Mouse (Mus musculus) left cerebral cortex, adult 8-10 months (tissue): Measurements from ENCODE around the gene Hist1h2bk. TPM values are rescaled to one million over a fixed set of nuclear protein-coding genes. Genes with fewer than 3 reads are reported as not detected.

Experiments
- DNase-seq, 2 experiments: peaks; one replicate each; pipeline ENCODE4 v3.0.0; 2022; ENCODE audit warnings: low spot score in 2 of 2
- total RNA-seq, 4 experiments: library from RNA; stranded (reverse); gene quantifications; 2 replicates each; pipeline ENCODE4 v1.2.4; 2022

Gene Hist1h2bk
- total RNA-seq = 10 to 100 TPM in 3 of 4 experiments, 1 to 10 TPM in 1; 3.0 to 13.9 (median 10.7) TPM

DNA sequence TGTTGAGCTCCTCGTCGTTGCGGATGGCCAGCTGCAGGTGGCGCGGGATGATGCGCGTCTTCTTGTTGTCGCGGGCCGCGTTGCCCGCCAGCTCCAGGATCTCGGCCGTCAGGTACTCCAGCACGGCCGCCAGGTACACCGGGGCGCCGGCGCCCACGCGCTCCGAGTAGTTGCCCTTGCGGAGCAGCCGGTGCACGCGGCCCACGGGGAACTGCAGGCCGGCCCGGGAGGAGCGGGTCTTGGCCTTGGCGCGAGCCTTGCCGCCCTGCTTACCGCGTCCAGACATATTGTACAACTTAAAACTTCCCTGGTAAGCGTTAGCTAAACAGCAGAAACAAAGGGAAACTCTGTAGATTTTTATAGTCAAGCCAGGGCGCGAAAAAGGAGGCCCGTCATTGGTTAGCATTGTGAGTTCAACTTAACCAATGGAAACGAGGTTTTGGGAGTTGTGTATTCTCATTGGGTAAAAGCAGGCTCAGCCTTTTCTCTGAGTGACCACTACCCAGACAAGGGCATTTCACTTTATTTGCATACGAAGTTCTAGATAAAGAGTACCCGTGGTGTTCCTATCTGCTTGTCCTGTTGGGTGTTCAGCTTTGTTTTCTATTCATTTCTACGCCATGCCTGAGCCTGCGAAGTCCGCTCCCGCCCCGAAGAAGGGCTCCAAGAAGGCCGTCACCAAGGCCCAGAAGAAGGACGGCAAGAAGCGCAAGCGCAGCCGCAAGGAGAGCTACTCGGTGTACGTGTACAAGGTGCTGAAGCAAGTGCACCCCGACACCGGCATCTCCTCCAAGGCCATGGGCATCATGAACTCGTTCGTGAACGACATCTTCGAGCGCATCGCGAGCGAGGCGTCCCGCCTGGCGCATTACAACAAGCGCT is at the start of gene Hist1h2bk, which contains the start of gene Hist1h2ah:
Gene Hist1h2bk (plus strand): TSS at position 604 of the 882 bp plus-strand sequence.
Gene Hist1h2ah (minus strand): TSS at position 302 of the 882 bp plus-strand sequence.
- peak; percentile 64 to 86 for DNase-seq

DNA sequence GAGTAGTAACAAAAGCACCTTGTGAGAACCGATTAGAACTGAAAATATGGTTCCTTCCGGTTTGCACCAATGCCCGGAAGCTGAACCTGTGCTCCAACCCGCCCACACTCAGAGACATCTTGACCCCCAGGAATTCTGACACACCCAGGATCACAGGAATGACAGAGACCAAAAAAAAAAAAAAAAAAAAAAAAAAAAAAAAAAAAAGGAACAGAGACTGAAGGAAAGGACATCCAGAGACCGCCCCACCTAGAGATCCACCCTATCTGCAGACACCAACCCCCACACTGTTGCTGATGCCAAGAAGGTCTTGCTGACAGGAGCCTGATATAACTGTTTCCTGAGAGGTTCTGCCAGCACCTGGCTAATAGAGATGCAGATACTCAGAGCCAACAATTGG is 43.1 kb upstream of the Hist1h2bk start:
- DNase-seq = no peak

DNA sequence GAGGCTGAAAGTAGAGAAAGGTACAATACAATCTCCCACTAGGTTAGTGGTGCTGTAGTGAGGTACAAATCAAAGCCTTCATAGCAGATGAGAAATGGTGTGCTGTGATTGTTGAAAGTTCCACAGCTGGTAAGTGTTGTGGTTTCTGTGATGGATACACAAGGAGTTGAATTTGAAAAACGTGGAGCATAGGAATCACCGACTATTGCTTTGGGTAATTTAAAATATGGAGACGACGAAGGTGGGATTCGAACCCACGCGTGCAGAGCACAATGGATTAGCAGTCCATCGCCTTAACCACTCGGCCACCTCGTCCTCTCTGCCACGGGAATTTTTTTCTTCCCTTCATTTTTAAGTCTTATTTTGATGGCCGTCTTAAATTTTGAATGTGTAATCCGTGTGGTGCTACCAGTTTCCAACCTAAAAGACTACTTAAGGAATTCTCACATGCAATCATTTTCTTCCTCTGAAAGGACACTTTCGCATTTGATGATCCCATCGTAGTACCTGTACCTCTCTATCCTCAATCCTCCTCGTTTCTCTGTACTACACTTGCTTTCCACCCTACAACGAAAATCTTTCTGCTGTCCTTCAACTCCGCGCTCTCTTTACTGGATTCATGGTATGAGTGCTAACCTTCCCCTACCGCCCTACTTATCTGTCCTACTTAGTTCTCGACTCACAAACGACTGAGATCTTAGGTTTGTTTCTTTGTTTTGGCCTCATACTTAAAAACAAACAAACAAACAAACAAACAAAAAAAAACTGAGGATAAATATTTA is 41.5 kb upstream of the Hist1h2bk start:
- DNase-seq = no peak

- DNase-seq = no peak
Measured at GRCm38 (mm10) chr13:21994896-21995295, 40.8 kb upstream of the Hist1h2bk start.

DNA sequence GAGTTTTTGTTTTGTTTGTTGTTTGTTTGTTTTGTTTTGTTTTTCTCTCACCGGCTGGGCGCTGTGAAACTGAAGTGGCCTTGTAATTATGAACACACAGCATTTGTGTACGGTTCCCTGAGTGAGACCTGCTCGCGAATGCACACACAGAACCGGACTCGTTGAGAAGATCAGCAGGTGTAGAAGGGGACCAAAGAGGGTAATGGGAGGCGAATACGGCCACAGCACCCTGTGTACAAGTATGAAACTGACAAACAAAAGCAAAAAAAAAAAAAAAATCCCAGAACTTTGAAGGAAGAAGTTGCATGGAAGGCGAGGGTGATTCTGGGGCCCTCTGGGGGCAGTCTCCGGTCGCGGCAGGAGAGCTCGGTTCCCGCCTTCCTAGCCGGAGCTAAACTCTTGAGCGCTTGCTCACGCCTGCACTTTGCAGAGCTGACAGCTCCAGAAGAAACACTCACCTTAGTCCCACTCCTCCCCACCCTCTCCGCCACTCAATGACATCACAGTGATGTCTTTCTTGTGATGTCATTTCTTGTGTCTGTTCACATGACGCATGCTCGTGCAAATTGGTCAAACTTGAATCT is 40.2 kb upstream of the Hist1h2bk start:
- no peak for DNase-seq

DNA sequence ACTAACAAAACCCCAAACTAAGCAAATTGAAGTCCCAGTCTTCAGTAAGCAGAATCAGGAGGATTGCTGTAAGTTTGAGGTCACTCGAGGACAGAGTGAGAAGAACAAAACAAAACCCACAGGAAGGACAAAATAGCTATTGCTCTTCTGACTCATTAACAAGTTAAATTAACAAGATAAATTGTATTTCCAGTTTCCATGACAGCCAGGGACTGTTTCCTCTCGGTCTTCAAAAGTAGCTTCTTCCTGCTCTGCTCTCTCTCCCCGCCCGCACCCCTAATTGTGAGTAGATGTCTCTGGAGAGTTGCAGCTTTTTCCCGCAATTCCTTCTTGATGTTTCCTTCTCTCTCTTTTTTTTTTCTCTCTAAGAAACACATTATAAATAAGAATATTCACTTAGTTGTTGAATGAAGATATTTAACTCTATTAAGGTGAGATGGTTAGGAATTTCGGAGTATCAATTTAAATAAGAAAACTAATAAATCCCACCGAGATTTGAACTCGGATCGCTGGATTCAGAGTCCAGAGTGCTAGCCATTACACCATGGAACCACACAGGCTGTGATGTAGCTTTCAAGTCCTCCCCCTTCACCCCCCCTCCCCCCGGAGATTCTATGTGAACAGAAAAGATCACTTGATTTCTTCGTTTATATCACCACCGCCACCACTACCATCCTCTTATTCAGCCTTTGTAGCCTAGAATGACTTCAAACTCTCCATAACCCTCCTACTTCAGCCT is 39.4 kb upstream of the Hist1h2bk start:
- DNase-seq = no peak

DNA sequence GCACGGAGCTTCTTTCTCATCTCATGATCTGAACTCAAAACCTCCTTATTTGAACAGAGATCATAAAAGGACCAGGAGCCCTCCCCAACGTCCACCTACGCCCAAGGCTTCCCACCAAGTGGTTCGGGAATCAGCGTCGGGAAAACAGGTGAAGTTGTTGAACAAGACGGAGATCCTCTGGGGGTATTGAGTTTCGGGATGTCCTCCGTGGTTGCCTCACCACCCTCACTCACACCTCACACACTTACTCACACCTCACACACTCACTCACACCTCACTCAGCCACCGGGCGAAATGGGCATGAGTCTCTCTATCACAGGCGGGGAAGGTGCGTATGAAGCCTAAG is 38.9 kb upstream of the Hist1h2bk start:
- DNase-seq = no peak

DNA sequence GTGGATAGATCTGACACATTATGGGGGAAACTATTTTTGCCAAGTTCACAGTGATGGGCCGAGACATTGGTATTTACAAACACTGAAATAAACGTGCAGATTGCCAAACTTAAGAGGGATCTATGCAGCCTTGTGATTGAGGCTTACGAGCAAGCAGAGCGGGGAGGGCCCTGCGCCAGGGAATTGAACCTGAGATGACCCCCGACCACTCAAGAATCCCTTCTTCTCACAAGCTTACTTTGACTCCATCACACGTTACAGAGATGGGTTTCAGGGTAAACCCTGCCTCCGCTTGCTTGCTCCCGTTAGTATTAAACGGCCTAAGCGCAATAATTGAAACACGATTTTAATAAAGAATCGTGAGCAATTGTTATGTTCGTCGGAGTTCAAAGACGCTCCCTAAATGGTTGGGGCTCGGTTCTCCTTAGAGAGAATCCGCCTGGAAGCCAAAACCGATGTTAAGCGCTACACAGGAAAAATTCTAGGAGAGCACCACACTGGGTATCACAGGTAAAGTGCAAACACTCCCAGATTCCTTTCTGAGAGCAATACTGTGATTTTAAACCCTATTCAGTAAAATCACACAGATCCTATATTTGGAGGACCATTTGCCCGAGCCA is 38.4 kb upstream of the Hist1h2bk start:
- DNase-seq = no peak

- no peak for DNase-seq
Measured at GRCm38 (mm10) chr13:21997821-21998220, 37.8 kb upstream of the Hist1h2bk start.

GRCm38 (mm10) chr13:21998412-21998811 is 37.3 kb upstream of the Hist1h2bk start:
- no peak for DNase-seq

GRCm38 (mm10) chr13:21999147-21999546 is 36.5 kb upstream of the Hist1h2bk start:
- DNase-seq = no peak

DNA sequence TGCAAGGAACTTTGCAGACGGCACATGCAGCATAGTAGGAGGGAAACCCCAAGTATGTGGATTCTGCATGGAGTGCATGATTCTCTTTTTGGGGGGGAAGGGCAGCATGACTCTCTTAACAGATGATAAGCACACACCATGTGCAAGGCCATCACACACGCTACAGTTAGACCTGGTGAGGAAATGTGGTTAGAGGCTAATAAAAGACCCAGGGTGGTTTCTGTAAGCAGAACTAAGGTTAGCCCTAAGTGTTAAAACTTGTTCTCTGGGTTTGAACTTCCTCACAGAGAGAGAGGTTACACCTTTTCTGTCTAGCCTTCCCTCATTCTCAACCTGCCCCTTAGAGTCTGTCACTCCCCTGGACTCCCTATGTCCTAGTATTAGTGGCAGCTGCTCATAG is 34.3 kb upstream of the Hist1h2bk start:
- DNase-seq = no peak

GRCm38 (mm10) chr13:22001823-22002222 is 33.8 kb upstream of the Hist1h2bk start:
- no peak for DNase-seq

- no peak for DNase-seq
Measured at GRCm38 (mm10) chr13:22005605-22006333, 29.9 kb upstream of the Hist1h2bk start.

- DNase-seq = no peak
Measured at GRCm38 (mm10) chr13:22006334-22007120, 29.1 kb upstream of the Hist1h2bk start.

GRCm38 (mm10) chr13:22007121-22007510 is 28.6 kb upstream of the Hist1h2bk start:
- DNase-seq = no peak

DNA sequence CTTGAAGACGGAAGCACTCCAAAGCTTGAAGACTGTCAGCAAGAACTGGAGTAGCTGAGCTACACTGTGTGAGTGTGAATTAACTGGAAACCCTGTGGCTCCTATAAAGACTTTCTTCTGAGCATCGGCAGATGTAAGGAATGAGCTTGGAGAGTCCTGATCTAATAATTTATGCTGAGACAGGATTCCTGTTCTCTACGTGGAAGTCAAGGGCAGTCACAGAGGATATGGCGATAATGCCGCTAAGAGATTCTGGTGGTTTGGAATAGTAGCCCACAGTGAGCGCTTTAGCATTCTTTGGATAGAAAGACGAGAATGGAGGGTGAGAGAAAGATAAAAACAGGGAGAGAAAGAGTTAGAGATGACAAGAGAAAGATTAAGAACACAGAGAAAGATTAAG is 27.8 kb upstream of the Hist1h2bk start:
- no peak for DNase-seq

DNA sequence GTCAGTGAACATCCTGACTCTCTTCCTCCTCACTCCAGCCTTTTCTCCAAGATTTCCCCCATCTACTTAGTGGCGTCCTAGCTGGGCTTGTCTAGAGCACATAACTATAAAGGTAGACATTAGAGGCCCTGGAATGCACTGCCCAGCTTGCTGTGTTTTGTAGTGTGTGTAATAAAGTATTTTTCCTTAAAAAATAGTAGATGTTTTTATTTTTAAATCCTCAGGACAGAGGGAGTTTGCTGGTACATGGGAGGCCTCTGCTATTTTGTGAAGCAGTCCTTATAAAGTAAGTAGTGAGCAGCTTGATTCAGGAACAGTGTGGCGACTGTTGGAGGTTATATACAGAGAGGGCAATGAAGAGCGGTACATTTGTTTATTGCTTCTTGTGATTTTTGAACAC is 27.0 kb upstream of the Hist1h2bk start:
- DNase-seq = no peak

GRCm38 (mm10) chr13:22009642-22010041 is 26.0 kb upstream of the Hist1h2bk start, which contains the start of gene Prss16:
Gene Prss16, minus strand, starts transcription at chr13:22009742.
- no peak for DNase-seq
